Mouse (Mus musculus) v-Abl transformed pro-B cells (cell line): ENCODE data around the gene Dnah8.
"Not testable (repeated sequence)": the region's sequence is repeated elsewhere in the genome, so short reads cannot be mapped to it uniquely, and the experiment has no call there.

Source experiments
- in situ Hi-C, 2 experiments: fragments of 400-800 bp; cut with MboI; formaldehyde crosslinking; loops; one replicate each; pipeline ENCODE4 v1.15.1; 2025; ENCODE audit not compliant: unreplicated experiment in 2 of 2

Dnah8 gene

DNA sequence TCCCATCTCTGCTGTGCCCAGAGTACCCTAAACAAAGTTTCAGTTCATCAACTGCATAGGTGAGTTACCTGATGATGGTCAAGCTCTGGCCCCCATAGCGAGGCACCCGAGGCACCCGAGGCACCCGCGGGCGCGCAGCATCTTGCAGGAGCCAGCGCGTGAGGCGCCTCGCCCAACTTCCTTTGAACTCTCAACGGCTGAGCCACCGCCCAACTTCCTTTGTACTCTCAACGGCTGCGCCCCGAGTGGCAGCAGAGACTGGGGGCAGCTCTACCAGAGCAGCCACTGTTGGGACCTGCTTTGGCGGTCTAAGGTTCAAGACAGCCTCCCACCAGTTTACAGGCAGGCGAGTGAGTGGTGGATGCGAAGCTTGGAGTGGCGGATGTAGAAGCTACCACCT, at the start of gene Dnah8:
Gene Dnah8, plus strand, starts transcription at position 223 of the 400 bp plus-strand sequence.
- in situ Hi-C loops: not testable (repeated sequence)

DNA sequence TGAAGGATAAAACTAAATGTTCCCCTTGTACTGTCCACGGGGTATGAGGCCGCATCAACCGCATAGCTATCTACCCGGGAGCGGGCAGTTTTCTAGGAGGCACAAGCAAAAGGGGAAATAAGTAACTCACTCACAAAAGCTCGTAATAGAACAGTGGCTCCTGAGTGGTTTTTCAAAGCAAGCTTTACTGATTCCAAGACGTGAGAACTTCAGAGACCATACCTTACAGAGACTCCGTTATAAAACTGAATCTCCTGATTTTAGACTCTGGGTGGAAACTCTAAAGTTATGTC, 49.4 kb upstream of the Dnah8 start:
- in situ Hi-C loops: no loop called here

DNA sequence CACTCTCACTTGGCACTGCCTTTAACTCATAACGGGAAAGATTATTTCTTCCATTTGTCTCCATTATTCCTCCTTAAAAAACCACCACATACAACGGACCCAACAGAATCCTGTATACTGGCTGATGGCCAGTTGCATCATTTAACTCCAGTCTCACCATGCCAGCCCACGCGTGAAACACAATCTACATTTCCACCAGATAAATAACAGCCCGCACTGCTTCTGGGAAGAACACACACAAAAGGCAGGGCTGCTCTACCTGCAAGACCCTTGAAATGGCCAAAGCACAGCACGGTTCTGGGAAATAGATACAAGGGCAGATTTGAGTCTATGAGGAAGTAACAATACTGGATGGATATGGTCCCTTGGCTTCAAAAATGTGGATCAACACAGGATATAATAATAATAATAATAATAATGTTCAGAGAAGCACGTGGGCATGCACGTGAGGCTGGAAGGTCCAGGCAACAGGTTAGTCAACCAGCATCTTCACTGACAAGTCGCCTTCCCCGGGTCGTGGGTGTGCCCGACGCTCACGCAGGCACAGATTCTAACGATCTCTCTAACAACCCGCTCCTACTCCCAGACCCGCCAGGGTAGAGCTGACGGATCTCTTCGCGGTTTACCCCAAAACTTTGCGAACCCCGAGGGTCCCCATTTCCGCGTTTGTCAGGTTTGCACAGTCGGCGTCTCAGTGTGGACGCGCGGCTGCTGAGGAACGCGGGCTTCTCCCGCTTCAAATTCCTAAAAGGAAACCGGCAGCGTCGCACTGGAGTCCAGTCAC, 48.8 kb upstream of the Dnah8 start:
- in situ Hi-C loops: no loop called here

DNA sequence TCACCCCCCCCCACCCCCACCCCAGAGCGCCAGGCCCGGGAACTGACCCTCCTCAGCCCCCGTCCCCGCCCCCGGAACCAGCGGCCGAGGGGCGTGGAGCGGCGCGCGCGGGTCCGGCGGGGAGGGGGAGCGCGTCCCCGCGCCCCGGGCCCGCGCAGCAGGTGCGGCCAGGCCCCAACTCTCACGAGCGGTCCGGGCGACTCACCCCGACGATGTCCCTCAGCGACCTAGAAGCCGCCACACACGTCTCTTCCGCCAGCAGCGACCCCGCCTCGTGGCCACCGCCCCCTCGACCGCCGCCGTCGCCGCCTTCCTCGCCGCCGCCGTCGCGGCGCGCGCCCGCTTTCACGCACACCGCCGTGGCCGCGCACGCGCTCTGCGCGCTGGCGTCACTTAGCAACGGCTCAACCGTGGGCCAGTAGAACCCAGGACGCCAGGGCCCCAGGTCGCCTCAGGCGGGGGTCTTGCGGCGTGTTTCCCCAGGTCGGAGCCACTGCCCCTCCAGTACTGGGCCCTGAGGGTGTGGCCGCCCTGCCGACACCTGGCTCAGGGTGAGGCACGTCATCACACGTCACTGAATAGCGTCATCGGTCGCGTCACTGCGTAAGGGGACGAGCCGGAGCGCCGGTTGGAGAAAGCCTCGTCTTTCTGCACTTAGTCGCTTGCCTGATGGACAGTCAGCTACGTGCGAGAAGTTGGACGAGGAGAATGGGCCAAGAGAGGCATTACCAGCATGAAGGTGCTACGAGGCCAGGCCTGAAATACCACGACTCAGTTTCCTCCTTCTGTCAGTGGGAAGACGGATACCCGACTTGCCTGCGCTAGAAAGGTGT, 48.0 kb upstream of the Dnah8 start, which contains the start of gene Btbd9:
Gene Btbd9, minus strand, starts transcription at position 548 of the 833 bp plus-strand sequence.
- in situ Hi-C loops: no loop called here

DNA sequence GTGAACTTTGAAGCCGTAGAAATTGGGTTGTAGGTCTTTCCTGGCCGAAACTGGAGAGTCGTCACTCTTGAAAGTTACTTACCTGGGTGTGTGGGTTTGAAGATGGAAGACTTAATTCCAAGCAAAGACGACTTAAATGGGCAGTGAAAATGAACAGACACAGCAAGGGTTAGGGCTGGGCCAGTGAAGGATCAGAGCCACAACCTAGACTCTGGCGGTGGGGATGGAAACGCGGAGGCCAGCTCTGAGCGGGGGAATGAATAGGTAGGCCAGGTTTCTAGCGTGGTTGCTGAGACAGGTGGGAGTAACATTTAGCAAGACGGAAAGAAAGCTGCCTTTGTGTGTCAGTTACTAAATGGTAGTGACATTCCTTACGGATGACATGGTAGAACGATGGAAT, 47.2 kb upstream of the Dnah8 start:
- in situ Hi-C loops: no loop called here

DNA sequence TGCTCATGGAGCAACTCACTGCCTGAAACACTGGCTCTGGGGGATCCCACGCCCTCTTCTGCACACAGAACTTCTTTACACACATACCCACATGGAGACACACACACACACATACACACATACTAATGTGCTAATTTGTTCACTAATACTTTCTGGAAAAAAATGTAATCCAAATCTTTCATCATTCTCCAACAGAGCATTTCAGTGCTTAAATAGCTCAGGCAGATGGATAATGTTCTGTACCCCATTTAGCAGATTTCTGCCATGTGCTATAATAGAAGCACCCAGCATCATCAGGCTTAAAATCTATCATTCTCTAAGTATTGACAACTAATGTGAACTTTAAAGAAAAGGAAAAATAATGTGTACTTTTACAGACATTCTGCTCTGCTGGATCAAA, 43.4 kb upstream of the Dnah8 start:
- in situ Hi-C loops: no loop called here

DNA sequence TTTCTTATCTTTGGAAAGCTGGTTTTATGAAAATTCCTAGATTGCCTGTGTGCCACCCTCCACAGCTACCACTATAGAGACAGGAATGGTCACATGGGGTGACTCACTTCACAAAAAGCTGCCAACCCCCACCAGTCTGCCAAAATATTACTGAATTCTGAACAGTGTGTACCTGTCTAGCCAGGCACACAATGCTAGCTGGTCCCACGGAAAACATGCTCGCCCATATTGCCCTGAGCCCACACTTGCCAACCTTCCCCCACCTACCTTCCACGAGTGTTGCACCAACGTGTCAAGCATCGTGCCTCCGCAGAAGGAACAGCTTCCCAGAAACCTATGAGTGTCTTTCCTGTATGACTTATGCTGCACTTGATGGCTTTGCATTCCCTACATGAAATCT, 43.0 kb upstream of the Dnah8 start:
- in situ Hi-C loops: no loop called here

DNA sequence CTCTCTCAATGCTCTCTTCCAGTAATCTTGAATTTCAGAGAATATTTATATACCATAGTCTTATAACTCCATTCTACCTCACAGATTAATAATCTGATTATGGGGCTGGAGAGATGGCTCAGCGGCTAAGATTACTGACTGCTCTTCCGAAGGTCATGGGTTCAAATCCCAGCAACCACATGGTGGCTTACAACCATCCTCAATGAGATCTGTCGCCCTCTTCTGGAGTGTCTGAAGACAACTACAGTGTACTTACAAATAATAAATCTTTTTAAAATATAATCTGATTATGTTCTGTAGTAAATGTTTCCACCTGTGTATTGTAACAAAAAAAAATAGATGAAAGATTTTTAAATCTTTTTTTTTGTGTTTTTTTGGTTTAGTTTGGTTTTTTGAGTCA, 41.8 kb upstream of the Dnah8 start:
- in situ Hi-C loops: no loop called here

DNA sequence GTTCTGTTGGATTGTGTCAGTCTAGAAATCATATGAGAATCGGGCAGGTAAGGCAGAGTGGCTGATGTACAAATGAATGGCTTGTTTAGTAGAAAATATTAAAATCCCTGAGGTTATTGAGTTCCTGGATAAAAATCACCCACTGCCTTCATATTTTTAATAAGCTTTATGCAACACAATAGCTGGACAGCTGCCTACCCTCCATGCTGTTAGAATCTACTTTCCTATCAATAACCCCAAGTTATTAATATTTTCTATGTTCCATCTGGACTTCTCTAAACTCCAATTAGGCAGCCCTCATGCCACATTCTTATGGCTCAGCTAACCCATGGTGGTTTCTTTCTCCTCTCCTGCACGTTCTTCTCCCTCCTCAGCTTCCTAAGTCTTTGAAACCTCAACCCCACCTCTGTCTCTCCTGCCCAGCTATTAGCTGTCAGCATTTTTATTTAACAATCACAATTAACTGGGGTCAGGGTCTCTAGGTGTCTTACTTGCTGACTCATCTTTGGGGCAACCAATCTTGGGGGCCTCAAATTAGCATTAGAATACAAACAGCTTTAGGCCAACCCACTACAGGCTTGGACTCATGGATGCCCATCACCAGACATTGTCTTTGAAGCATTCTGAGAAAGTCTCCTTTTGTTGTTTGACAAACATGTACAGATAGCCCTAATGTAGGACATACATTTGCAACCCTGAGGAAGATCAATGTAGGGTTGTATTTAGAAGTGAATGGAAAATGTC, 40.7 kb upstream of the Dnah8 start:
- in situ Hi-C loops: no loop called here

DNA sequence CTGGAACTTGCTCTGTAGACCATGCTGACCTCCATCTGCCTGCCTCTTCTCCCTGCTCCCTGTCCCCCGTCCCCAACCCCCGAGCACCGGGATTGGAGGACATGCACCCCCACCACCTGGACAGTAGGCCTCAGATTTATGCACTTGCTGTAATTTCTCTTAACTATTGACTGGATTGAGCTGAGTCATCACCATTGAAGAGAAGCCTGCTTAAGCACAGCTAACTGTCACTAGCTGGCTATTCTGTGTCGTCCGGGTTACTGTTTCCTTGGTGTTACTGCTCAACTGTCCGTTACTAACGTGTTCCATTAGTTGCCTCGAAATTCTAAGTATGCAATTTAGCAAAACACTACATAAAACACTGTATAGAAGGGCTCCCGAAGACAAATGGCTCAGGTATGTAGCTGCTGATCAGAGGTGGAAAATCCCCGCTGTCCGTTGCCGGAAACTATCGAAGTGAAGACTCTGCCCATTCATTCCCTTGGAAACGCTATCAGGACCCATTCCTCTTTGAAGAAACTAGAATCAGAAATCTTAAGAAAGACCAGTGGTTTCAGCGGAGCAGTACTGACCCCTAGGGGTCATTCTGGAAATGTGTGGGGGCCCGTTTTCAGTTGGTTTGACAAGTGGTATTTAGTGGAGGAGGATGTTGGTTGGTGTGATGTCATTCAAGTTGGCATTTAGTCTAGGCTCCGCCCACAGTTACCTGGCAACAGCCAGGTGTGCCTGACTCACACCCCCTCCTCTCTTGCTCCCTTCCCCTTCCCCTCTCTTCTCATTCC, 33.5 kb upstream of the Dnah8 start:
- in situ Hi-C loops: no loop called here

DNA sequence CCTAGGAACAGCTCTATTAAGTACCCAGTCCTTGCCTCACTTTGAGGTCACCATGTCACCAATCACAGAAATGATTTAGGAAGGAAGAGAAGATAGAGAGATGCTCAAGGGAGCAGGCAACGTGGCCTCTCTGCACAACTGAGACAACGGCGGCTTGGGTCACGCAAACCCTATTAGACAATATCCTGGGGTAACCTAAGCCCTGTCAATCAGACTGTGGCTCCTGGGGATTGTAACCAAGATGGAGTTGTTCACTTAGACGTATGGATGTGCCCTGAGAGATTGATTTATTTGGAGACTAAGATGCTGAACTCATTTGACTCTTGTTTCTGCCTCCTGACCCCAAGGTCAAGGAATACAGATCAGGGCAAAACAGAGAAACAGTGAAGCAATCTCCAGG, 29.7 kb upstream of the Dnah8 start:
- in situ Hi-C loops: no loop called here

DNA sequence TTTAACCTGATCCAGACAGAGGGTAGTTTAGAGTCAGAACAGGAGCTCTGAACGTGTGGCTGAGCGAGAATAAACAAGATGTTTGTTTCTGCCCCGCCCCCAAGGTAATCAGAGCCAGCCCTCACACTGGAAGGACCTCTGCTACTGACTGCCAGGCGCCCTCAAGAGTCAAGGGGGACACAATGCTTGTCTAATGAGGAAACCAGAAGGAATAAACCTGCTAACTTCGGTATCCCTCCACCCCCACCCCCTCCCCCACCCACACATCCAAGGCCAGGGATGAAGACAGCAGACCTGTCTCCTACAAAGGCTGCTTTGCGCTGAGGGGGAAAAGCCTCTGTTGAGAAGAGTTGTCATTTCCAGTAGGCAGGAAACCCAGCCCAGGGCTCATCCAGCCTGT, 29.3 kb upstream of the Dnah8 start:
- in situ Hi-C loops: no loop called here

DNA sequence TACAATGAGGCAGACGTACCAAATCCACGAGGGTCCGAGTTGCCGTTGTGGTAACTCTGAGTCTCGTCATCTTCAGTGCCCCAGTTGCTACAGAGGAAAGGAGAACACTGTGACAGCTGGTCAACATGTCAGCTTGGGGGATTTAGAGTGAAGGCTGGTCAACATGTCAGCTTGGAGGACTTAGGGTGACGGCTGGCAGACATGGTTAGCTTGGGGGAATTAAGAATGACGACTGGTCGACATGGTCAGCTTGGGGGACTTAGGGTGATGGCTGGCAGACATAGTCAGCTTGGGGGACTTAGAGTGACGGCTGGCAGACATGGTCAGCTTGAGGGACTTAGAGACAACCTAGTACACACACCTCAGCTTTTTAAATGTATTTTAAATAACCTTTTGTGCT, 26.4 kb upstream of the Dnah8 start:
- in situ Hi-C loops: no loop called here

DNA sequence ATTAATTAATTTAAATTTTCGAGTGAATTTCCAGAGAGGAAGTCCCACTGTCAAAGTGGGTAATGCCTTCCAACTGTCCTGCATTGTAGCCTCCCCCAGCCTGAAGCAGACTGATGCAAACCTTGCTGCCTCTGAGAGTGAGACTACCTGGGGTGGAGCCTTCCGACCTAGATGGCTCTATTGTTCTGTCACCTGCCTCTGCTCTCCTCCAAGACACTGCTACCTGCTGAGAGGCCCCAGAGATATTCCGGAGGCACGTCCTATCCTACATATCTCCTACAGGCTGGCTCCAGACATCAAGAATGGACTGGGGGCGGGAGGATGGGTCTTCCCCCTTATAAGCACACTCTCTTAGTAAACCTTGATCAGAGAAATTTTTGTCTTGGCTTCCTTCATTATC, 25.9 kb upstream of the Dnah8 start:
- in situ Hi-C loops: no loop called here

DNA sequence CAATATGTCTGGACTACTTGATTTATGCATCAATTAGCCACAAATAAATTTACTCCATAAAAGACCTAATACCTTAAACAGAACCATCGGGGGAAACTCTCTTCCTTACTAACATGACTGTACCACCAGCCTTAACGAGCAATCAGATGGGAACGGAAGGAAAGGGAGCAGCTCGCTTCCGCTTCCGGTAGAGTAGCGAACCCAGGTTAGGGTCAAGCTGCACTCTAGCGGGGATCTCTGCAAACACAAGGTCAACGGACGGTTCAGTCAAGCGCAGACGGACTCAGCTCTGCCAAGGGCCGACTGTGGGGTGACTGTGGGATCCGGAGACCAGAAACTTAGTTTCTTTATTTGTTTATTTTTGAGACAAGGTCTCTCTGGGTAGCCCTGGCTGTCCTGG, 22.0 kb upstream of the Dnah8 start:
- in situ Hi-C loops: no loop called here

DNA sequence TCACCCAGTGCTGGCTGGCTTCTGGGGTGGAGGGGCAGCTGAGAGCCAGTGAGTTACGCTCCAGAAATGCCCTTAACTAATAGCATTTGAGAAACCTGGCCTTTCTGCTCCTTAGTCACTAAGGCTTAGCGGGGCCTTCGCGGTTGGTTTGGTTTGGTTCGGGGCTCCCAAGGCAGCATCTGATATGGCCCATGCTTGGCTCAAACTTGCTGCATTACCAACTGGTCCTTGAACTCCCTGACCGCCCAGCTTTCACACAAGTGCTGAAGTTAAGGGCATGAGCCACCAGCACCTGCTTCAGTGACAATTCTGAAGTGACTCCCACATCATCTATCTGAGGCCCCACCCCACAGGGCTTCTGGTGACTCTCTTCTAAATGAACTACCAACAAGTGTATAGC, 19.9 kb upstream of the Dnah8 start:
- in situ Hi-C loops: no loop called here

DNA sequence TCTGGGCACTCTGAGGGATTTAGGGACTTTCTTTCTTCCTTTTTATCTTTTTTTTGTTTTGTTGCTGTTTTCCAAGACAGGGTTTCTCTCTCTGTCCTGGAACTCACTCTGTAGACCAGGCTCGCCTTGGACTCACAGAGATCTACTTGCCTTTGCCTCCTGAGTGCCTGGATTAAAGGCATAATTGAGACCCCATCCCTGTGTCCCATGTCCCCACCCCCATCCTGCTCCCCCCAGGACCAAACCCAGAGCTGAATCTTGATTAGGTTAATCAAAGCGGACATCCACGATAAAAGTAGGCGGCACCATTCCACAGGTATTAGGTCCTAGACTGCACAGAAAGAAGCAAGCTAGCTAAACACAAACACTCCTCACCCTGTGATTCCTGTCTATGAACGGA, 19.2 kb upstream of the Dnah8 start:
- in situ Hi-C loops: no loop called here

DNA sequence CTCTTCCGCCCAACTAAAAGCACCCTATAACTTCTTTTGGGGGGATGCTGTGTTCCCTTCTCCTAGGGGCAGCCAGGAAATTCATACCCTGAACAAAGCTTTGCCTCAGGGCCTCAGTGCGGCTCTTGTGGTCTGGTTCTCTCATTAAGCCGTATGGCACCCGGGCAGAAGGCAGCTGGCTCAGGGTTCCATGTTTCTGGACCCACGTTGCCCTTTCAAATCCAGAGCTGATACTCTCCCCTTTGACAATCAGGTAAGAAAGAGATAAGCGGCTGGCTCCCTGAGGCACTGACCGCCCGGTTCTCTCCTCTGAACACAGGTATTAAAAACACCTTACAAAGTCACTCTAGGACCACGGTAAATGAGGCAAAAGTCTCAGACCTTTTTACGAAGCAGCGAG, 17.9 kb upstream of the Dnah8 start:
- in situ Hi-C loops: no loop called here

DNA sequence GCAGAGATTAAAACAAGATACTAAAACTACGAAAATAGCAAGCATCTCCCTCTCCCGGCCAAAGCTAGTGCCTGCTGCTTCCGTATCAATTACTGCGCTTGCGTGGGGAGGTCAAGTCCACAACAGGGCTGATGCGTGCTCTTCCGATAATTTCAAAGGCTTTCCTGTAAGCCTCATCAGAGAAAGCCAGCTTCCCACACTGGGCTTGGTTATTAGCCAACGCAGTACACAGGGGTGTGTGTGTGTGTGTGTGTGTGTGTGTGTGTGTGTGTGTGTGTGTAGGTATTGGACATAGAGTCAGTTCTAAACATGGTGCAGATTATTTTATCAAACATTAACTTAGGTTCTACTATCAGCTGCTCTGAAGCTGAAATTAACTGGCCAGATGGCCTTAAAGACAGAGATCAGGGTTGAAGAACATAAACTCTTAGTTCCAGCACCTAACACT, 17.5 kb upstream of the Dnah8 start:
- in situ Hi-C loops: no loop called here

DNA sequence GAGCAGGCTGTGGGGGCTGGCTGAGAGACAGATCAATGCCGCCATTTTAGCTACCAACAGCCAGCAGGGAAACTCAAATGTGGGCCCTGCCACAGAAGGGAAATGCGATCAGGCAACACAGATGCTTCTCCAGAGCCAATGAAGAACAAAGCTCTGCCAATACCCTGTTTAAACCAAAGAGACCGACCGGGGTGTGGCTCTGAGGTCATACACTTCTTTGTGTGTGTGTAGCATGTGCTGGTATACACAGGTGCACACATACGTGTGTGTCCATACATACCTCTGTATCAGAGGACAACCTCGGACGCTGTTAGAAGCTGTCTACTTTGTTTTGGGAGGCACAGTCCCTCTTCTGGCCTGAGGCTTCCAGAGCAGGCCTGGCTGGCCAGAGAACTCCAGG, 16.8 kb upstream of the Dnah8 start:
- in situ Hi-C loops: no loop called here
